Mouse (Mus musculus): ENCODE data around the gene Wasl.

The Wasl gene

DNA sequence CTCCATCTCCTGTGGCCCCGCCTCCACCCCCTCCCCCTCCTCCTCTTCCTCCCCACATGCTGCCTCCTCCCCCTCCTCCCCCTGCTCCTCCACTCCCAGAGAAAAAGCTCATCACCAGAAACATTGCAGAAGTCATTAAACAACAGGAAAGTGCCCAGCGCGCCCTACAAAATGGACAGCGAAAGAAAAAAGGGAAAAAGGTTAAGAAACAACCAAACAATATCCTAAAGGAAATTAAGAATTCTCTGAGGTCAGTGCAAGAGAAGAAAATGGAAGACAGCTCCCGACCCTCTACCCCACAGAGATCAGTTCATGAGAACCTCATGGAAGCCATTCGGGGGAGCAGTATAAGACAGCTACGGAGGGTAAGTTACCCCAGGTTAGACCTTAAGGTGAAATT, 60.5 kb downstream of the Wasl start:
- DNase-seq (ENCODE audit: low read depth, low spot score): no peak

DNA sequence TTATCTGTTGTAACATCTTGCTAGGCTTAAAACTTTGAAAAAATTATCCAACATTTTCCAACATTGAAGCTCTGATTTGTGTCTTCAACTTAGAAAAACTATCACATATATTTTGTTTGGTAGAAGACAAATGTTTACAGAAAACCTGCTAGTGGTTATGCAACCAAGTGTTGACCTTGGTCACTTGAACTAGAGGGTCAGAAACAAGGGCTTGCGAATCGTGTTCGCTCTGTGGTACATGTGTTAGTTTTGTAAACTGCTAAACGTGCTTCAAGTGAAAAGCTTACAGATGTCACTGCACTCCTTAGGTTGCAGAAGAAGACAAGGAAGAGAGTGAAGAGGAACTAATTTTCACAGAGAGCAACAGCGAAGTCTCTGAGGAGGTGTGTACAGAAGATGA, 61.8 kb downstream of the Wasl start:
- DNase-seq (ENCODE audit: low read depth, low spot score): no peak

DNA sequence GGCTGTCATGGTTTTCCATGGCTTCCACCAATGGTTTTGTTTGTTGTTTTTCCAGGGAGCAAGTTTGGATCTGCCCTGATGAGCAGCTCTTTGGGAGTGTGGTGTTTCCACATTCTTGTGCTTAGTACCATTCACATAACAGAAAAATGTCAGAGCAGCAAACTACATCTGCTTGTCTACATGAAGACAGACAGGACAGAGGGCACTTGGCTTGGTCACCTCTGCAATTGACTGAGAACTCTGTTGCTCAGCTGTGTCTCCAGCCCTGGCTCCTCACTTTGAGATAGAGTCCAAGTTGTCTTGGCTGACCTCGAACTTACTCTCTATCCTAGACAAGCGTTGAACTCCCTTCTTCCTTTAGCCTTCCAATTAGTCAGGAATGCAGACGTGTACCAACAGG, 62.5 kb downstream of the Wasl start:
- DNase-seq (ENCODE audit: low read depth, low spot score): no peak

DNA sequence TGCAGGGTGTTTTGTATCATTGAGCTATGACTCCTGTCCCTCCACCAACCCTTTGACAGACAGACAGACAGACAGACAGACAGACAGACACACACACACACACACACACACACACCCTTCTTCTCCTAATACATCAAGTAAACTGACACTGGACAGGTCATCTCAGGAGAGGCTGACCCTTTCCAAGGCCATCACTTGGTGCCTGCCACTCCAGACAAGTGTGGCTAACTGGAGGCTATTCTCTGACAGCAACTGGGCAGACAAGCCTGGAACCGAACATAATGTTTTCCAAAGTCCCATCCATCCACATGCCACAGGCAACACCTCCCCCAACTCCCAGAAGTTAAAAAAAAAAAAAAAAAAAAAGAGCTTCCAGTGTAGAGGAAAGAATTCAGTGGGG, 63.1 kb downstream of the Wasl start:
- no peak for DNase-seq (ENCODE audit: low read depth, low spot score)

DNA sequence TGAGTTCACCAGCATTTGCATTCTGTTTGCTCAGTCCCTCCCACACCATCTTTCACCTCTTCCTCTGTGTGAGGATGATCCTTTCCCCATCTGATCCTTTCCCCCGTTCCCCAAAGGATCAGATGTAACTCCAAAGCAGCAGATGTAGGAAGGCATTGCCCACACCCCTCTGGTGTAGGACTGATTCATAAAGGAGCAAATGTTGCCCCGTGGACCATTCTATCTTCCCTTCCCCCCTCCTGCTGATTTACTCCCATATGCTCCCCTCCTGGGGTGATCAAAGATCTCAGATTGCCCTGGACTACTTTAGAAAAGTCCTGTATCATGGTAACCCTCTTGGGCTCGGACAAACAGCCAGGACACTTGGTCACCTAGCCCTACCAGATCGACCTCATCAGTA, 64.1 kb downstream of the Wasl start:
- DNase-seq (ENCODE audit: low read depth, low spot score): no peak

DNA sequence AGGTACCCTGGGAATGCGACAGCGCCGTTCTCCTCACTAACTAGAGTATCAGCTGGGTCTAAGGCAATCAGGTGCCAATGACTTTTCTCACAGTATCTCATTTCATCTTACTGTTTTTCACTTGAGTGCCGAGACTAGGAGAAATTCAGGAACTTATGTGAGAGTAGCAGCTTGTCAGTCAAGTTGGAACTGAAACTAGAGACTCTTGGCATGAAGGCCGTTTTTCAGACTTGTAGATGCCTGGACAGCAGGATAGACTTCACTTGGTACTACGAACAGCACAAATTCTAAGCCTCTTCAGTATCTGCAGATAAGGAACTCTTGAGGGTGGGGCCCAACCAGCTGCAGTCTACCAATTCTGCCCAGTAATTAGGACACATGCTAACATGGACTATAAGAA, 64.7 kb downstream of the Wasl start:
- DNase-seq (ENCODE audit: low read depth, low spot score): peak; percentile 15

DNA sequence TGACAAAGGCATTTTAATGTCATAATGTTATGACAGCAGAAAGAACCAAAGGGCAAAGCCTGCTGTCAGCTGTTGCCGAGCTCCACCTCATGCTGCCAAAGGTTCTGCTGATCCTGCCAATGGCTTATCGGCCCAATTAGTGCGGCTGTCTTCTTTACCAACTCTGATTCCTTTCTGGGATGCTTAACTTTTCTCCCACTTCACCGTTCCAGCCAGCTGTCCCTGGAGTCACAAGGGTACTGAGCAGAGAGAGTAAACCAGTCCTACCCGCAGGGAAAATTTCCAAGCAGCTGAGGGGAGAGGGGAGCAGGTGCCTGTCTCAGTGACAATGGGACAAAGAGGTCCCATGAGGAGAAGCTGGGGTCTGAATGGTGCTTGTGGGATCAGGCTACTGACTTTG, 65.2 kb downstream of the Wasl start:
- DNase-seq (ENCODE audit: low read depth, low spot score): no peak

DNA sequence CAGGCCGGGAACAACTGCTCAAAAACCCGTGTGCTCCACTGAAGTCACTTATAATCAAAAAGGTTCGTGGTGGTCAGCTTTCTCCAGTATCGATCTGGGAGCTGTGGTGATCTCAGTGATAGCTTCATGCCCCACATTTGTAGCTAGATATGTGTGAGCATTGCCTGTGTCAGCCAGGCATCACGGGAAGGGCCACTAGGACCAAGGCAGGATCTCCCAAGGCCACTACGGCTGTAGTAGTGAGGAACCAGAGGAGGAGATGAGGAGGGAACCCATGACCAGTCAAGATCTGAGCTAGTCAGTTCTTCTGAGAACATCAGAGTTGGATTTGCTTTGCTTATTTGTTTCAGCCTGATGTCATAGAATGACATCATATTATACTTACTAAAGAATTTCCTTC, 65.6 kb downstream of the Wasl start:
- no peak for DNase-seq (ENCODE audit: low read depth, low spot score)

DNA sequence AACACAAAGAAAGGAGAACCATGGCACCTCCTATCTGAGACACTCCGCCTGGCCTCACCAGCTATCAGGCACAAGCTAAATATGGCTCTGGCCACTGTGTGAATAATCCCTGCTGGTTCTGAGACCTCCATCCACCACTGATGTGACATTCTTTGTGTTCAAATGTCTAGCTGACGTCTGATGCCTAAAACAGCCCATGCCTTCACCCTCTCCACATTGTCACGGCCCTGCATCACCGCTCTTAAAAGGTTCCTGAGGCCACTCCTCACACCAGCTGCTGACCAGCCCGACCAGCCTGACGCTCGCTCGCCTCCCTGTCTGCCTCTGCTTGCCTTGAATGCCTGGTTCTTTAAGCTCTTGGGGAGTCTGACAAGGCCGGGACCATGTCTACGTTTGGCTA, 67.3 kb downstream of the Wasl start, which contains the start of gene Lmod2:
Gene Lmod2, plus strand, starts transcription at position 263 of the 400 bp plus-strand sequence.
- DNase-seq (ENCODE audit: low read depth, low spot score): no peak

DNA sequence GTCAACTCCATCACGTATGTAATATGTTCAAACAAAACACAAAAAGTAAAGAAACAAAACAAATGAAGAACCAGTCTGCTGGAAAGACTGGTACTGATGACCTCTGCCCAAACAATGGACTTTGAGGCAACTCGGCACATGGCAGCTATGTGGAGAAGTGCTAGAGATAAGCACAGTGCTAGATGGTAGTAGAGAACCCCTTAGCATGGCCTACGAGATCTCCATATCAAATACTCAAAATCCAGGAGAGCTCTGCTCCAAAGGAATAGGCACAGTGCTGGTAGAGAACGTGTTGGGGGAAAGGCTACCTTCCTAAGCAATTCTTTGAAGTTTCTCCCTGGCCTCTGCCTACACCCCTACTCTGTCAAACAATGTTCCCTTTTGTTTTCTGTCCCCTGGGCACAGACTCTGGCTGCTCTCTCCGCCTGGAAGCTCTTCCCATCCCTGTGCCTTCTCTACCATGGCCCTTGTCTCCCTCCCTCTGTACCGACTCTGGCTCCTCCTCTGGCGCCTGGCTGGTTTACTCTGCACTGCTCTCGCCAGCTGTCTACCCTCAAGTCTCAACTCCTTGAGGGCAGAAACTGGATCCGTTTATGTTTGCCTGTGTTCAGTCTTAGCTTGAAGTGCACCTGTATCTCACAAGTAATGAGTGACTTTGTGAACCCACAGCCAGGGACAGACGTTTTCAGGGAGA, 73.1 kb downstream of the Wasl start:
- no peak for DNase-seq (ENCODE audit: low read depth, low spot score)

DNA sequence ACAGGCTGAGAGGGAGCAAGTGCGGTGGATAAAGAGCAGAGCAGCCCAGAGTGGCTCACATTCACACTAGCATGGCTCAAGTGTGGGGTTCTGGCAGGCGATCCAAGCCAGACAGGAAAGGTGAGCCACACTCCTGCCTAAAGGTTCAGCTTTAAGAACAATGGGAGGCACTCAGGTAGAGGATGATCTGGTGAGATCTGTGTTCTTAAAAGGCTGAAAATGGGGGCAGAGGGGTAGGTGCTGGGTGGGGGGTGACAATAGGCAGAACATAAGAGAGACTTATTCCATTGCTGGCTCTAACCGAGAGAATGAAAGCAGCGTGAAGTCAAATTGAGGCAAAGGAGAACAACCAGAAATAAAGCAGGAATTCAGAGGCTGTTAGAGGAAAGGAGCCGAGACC, 74.5 kb downstream of the Wasl start:
- DNase-seq (ENCODE audit: low read depth, low spot score): no peak

DNA sequence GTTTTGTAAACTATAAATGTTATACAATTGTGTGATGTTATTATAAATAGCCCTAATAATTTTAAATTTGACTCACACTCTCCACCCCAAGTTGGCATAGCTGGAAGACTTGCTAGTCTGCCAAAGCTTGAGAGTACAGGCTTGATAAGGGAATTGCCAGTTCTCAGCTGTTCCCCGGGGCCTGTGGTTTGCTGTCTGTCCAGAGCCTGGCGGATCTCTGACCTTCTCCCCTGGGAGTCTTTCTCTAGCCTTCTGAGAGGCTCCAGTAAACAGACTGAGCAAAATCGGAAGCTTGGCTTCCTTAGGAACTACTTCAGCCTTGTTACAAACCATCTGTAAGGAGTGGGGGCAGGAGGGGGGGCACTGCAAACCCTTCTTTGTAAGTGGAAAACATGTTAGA, 77.9 kb downstream of the Wasl start:
- no peak for DNase-seq (ENCODE audit: low read depth, low spot score)

DNA sequence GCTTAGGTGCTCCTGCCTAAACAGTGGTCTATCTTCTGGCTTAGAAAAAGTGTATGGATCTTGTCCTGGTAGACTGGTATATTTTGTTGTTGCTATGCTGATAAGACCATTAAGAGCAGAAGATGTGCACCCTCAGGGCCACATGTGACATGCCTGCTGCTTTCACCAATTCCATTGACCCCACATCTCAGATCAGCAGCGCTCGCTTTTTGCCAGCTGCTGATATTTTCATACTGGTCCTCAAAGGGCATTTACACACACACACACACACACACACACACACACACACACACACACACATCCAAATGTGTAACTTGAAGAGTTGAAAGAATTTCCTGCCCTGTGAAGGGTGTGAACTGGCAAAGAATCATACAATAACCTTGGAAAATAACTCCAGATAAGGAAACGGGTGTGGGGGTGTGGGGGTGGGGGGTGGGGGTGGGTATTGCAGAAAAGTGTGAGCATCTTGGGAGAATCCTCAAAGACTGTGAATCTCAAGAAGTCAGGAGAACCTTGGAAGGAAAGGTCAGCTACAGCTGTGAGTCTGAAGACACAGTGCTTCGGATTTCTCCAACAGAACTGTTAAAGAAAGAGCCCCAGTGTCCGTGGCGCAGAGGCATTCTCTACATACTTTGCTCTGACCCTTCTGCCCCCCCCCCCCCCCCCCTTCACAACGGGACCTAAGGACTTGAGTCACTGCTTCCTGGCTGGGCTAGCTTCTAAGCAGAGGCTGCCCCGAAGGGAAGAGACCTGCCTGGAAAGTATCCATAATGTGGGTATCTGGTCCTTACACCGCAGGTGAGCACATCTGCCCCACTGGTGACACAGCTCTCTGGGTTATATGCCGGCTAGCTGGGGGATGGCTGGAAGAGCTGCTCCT, 79.1 kb downstream of the Wasl start:
- DNase-seq (ENCODE audit: low read depth, low spot score): no peak

DNA sequence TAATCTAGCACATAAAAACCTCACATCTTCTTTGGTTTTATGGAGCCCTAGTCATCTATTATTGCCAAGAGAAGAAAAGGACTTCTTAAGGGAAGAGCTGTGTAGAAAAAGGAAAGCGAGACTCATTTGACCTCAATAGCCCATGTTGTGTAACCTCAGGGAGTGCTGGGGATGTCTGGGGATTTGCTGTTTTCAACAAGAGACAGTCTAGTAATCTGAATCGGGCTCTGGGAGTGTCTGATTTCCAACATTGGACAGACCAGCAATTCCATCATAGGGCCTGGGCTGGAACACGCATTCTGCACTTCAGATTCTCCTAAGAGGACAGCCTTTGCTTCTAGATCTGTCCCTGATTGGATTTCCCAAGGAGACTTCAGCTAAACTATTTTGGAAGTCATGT, 81.4 kb downstream of the Wasl start:
- no peak for DNase-seq (ENCODE audit: low read depth, low spot score)

DNA sequence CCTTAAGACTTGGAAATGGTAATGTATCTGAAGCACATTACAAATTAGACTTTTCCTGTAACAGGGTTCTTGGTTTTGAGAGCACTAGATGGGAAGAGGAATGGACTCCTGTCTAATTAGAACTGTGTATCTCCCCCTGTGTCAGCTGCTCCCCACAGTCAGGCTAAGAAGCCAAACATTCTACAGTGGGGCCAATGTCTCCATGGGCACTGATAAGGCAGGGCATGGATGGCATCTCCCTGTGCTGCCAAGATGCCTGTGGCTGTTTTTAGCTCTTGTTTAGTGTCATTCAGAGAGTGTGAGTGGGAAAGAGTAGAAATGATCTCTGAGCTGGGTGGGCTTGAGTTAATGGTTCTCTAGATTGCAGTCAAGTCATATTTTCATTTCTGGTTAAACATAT, 91.5 kb downstream of the Wasl start:
- no peak for DNase-seq (ENCODE audit: low read depth, low spot score)

DNA sequence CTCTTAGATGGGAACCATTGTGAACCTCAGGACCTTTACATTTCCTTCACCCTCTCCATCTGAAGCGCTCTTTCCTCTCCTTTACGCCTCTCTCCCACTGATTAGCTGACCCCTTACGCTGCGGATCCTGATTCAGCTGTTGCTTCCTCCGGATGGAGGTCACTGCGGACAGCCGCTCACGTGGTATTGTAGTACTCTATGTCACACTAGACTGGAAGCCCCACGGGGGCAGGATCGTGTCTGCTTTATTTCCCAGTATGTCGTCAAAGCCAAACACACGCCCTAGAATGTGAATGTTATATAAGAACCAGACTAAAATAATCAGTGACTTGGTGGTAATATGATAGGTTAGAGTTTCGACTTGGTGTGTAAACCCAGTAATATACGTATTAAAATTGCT, 92.4 kb downstream of the Wasl start:
- DNase-seq (ENCODE audit: low read depth, low spot score): no peak

DNA sequence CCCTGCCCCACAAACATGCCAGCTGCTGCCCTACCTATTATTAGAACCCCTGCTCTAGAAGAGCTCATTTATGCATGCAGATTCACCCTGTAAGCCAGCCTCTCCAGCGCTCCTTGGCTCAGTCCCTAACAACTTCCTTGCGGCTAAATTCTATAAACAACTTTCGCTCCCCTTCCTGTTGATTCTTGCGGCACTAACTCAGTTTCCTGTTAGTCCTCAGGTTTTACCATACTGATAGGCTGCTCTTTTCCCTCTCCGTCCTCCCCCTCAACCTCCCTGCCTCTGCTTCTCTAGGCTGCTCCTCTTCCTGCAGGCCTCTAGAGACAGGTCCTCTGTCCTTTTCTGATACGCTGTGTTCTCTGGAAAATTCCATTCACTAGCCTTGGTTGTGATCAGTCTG, 93.7 kb downstream of the Wasl start:
- no peak for DNase-seq (ENCODE audit: low read depth, low spot score)

DNA sequence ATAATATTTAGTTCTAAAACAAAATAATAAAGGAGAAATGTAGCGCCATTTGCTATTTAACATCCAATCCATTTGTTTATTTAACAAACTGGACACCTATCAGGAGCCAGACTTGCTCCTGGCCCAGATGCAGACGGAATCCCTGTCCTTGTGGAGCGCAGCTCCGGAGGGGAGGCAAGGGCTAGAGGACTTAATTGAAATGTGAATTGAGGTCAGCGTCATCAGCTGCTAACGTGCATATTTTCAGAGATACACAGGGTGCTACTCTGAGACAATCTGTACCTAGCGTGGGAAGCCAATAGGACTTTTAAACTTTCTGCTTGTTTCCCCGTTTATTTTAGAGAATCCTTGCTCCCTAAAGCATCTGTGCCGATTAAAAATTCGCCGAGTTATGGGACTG, 94.5 kb downstream of the Wasl start:
- no peak for DNase-seq (ENCODE audit: low read depth, low spot score)

DNA sequence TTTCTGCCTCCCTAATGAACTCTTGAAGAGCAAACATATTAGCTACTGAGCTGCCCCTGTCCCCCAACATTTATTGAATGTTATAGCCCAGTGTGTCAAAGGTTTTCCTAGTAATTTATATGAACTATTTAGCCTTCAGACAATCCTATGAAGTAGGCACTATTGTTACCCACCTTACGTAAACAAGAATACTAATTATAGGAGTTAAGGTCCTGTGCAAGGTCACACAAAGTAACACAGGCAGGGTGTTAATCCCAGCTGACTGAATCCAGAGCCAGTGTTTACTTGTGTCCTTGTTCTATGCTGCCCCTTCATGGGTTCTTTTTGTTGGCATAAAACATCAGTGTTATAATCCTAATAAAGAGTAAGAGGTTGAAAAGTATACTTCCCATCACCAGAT, 95.1 kb downstream of the Wasl start:
- no peak for DNase-seq (ENCODE audit: low read depth, low spot score)

DNA sequence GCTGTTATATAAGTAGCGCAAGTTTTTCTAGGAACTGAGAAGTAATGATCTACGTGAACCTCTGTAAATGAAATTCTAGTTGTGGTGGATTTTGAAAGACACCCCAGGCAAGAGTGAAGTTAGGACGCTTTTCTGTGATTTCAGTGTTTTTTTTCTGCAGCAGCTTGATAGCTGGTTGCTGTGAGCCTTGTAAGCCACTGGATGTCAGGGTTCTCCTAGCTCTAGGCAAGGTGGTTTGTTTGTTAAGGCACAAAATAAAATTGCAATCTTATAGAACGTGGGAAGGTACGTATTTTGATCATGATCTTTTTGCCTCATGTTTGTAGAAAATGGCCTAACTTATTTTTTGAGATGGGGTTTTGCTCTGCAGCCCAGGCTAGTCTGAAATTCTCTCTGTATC, 95.8 kb downstream of the Wasl start:
- no peak for DNase-seq (ENCODE audit: low read depth, low spot score)

DNA sequence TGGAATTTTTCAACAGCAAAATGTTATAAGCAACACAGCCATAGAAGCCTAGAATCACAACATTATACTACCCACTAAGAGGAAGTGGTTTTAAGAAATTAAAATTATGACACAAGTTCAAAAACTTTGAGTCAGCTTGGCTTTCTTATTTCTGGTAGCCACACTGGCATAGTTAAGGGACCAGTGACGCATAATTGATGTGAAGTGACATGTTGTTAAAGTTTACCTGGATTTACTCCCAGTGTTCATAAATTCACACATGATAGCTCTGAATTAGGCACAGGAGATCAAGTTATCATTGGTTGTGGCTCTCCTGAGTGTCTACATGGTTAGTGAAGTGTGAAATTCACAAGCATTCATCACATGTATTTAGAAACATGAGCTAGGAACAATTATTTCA, 99.9 kb downstream of the Wasl start:
- no peak for DNase-seq (ENCODE audit: low read depth, low spot score)

DNA sequence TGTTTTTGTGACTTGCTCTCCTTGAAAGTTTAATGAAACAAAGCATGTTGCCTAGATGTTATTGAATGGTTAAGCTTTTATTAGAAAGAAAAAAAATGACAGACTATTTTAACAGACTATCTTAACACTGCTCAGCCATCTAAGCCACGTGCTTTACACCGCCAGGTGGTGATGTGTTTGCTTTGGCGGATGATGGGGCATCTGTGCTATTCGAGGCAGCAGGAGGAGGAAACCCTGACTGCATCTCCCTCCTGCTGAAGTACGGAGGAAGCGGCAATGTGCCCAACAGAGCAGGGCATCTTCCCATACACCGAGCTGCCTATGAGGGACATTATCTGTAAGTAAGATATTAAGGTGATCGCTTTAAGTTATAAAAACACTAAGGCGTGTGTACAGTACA, 100.7 kb downstream of the Wasl start:
- no peak for DNase-seq (ENCODE audit: low read depth, low spot score)

Data from A20 (cell line).